Mouse (Mus musculus) limb, embryonic 15.5 days (tissue): ENCODE measurements around the gene Pola1. TPM values are rescaled to one million over a fixed set of nuclear protein-coding genes. Genes with fewer than 3 reads are reported as not detected.

Experiments used
- ATAC-seq: fragments of 200-750 bp; cut with Nextera tagmentation; 2 replicates; pipeline ENCODE4 v1.8.0; 2017; ENCODE audit warnings: low read depth, moderate TSS enrichment; ENCODE audit not compliant: insufficient number of reproducible peaks, low FRiP score, low TSS enrichment
- H3K27ac ChIP-seq: fragments of 300-500 bp; sonication (generic); 2 replicates; pipeline ENCODE4 v1.5.1; 2015; ENCODE audit warnings: moderate library complexity, mild to moderate bottlenecking, inconsistent platforms
- H3K27me3 ChIP-seq: fragments of 300-500 bp; sonication (generic); 2 replicates; pipeline ENCODE4 v1.6.1; 2015; ENCODE audit warnings: inconsistent platforms
- H3K36me3 ChIP-seq: fragments of 300-500 bp; sonication (generic); 2 replicates; pipeline ENCODE4 v1.6.1; 2015; ENCODE audit warnings: inconsistent platforms
- H3K4me1 ChIP-seq: fragments of 300-500 bp; sonication (generic); 2 replicates; pipeline ENCODE4 v1.6.1; 2015; ENCODE audit warnings: inconsistent platforms
- H3K4me2 ChIP-seq: fragments of 300-500 bp; sonication (generic); 2 replicates; pipeline ENCODE4 v1.6.1; 2015; ENCODE audit warnings: mild to moderate bottlenecking, inconsistent platforms
- H3K4me3 ChIP-seq: fragments of 300-500 bp; sonication (generic); 2 replicates; pipeline ENCODE4 v1.5.1; 2015; ENCODE audit warnings: mild to moderate bottlenecking, inconsistent platforms
- H3K9ac ChIP-seq: fragments of 300-500 bp; sonication (generic); 2 replicates; pipeline ENCODE4 v1.6.1; 2015; ENCODE audit warnings: inconsistent platforms
- H3K9me3 ChIP-seq: fragments of 300-500 bp; sonication (generic); 2 replicates; pipeline ENCODE4 v1.6.1; 2016; ENCODE audit warnings: inconsistent platforms
- WGBS: fragments of 180-500 bp; shearing (Covaris S2); methylation state at CpG from one replicate; pipeline ENCODE4 v1.1.7; 2015; 5-methylcytosine and 5-hydroxymethylcytosine counted together
- polyA plus RNA-seq: library from polyadenylated mRNA; unstranded; fragments of >200 nt; fragmentation: Nextera tagmentation; extraction: Ambion mirVana; gene quantifications from 2 replicates; pipeline ENCODE4 v1.2.1, GENCODE M21; 2015

The Pola1 gene
- polyA plus RNA-seq: 13.3 and 16.8 TPM in 2 replicates

DNA sequence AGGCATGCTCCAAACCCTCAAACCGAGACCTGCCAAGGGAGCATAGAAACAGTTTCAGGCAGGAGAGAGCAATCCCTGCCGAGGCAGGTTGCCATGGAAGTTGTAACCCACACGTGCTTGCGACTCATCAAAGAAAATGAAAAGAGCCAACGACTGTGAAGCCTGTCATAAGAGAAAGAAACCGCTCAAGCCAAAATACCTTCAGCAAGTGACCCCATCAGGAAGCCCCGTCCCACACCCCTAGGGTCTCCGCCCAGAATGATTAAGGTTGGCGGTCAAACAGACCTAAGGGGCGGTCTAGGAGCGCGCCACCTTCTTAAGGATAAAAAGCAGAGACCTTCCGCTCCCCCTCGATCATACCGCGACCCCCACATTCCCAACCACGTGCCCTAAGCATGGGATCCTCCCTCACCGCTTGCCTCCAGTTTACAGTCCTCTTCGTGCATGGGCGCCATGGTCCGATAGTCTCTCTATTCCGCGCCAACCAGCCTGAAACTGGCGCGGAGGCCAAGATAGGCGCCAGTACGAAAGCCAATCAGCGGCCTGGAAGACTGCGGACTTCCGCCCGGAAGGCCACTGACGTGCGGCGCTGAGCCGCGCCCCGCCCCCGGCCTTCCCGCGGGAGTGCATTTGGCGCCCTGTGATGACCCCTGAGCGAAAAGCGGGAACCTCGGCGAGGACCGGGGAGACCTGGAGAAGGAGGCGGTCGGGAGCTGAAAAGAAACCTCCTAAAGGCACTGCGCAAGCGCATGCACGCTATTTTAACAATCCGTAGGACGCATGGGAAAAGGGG, at the start of gene Pola1:
TSS of gene Pola1 (minus strand) at position 499 of the 793 bp plus-strand sequence.
- WGBS: 19% methylated on average over 53 of the region's 53 CpGs

DNA sequence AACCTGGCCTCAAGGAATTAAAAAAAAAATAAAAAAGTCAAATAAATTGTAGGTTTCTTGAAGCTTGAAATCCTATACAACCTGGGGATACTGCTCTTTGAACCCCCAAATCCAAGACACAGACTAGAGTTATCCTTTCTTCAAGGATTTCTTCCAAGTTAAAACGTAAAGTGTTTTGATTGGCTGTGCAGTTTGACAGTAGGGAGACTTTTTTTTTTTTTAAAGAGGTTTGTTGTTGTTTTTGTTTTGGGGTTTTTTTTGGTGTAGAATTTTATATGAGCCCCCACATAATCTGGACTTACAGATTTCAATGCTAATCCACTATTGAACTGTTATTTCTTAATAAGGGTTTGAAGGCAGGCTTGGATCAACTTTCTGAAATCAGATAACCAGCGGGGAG, 44.3 kb upstream of the Pola1 start:
- H3K9ac ChIP-seq: no peak overlapping the region
- no peak for ATAC-seq
- 53% methylated on average over 2 of the region's 2 CpGs for WGBS
- H3K27ac ChIP-seq: no peak overlapping the region
- H3K4me3 ChIP-seq: peak overlapping the region; percentile 37; the same call in 1 of the 2 replicates
- no peaks in the 10 kb centered on the region for H3K36me3 ChIP-seq
- H3K4me2 ChIP-seq: no peak overlapping the region
- H3K27me3 ChIP-seq: 0 out of 2 replicates have a peak, but pooled peaks cover 3% of the 10 kb centered on the region
- no peaks in the 10 kb centered on the region for H3K9me3 ChIP-seq
- 0 out of 2 replicates have a peak, but pooled peaks cover 3% of the 10 kb centered on the region for H3K4me1 ChIP-seq

More for the DNA sequence above, at the start of gene Pola1:
- H3K27ac ChIP-seq: peak within 1 kb of the TSS; percentile 71
- peak within 1 kb of the TSS; percentile 24; the same call in 1 of the 2 replicates for H3K9ac ChIP-seq
- no peaks in the 10 kb centered on the region for H3K36me3 ChIP-seq
- H3K9me3 ChIP-seq: no peaks in the 10 kb centered on the region
- H3K4me1 ChIP-seq: no peaks in the 10 kb centered on the region
- peak within 1 kb of the TSS; percentile 43 for H3K4me2 ChIP-seq
- H3K27me3 ChIP-seq: no peaks in the 10 kb centered on the region
- peak; percentile 91 for ATAC-seq
- H3K4me3 ChIP-seq: peak within 1 kb of the TSS; percentile 53

DNA sequence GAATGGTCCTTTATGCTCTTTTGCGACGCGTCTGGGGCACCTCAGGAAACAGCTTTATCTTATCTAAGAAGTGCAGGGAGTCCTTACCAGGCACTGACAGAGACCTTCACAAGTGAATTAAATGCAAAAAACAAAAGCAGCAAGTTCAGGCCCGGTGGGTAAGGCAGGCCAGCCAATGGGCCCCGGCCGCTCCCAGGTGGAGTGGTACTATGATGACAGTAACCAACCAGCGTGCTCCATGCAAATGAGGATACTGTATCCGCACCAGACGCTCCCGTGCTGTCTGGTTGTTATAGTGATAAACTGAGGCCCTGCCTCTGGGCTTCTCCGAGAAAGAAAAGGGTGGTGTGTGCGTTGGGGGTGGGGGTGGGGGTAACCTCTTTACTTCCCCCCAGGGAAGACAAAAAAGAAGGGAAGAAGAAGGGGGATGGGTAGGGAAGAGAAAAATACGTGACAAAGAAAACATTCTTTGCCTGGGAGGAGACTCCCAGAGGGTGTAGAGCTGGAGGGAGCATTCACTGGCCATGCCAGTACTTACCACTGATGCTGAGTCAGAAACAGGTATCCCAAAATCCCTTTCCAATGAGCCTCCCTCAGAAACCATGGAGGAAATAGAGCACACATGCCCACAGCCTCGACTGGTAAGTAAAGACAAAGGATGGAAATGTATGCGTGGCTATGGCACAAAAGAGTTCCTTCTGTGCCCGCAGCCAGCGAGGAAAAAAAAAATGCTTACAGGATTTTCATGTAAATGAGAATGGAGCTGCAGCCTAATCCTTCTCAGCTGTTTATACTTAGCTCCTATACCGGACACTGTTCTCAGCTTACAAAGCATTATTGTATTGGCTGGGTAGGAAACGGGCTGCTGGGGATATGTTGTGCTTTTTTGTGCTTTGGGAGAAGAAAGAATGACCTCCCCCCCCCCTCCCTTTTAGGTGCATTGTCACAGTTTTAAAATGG, 43.2 kb upstream of the Pola1 start:
- Histone ChIP-seq H3K4me2 (peak overlapping the region; percentile 46), H3K36me3 (no peaks in the 10 kb centered on the region), H3K4me3 (peak overlapping the region; percentile 37), H3K27ac (peak overlapping the region; percentile 65; the same call in 1 of the 2 replicates), H3K27me3 (0 out of 2 replicates have a peak, but pooled peaks cover 3% of the 10 kb centered on the region), H3K9ac (no peak overlapping the region), H3K9me3 (no peaks in the 10 kb centered on the region), H3K4me1 (0 out of 2 replicates have a peak, but pooled peaks cover 3% of the 10 kb centered on the region)
- ATAC-seq: peak; percentile 90
- 20% methylated on average over 19 of the region's 19 CpGs for WGBS

DNA sequence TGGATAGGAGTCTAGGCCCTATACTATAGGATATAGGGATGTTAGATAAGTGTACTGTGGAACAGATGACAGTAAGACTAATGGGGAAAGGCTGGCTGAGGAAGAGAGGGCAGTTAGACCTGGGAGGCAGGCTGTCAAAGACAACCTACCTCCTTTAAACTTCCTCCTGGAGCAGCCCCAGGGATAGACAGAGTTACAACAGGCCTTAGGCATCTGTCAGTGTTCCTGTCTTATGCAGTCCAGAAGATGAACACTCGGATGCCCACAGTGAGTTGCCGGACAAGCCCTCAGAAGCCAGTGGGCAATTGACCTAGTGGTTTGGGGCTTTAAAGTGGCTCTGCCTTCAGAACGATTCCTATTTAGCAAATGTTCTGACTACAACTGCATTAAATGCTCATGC, 42.5 kb upstream of the Pola1 start:
- Histone ChIP-seq H3K27ac (no peak overlapping the region), H3K4me2 (peak overlapping the region; percentile 46), H3K4me1 (0 out of 2 replicates have a peak, but pooled peaks cover 3% of the 10 kb centered on the region), H3K4me3 (no peak overlapping the region; the same call in 1 of the 2 replicates), H3K9me3 (no peaks in the 10 kb centered on the region), H3K27me3 (0 out of 2 replicates have a peak, but pooled peaks cover 3% of the 10 kb centered on the region), H3K9ac (no peak overlapping the region), H3K36me3 (no peaks in the 10 kb centered on the region)
- no peak for ATAC-seq
- WGBS: 34% methylated on average over 3 of the region's 3 CpGs

DNA sequence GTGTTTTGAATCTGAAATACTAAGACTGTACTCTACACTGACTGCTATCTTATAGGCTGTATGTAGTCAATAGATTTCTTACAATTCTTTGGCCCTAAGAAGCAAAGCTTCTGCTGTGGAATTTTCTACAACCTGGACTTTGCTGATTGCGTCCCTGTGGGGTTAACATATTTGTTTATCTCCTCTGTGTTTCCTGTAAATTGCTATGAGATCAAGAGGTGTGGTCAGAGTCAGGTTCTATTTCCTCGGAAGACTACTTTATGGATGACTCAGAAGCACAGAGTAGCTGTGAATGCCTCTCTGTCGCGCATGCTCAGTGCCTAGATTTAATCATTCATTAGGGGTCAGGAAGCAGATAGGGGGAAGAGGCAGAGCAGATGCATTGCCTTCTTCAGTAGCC, 32.8 kb upstream of the Pola1 start:
- Histone ChIP-seq H3K36me3 (no peaks in the 10 kb centered on the region), H3K4me3 (no peak overlapping the region), H3K9ac (no peak overlapping the region), H3K27ac (no peak overlapping the region), H3K9me3 (no peaks in the 10 kb centered on the region), H3K4me2 (no peak overlapping the region), H3K4me1 (no peaks in the 10 kb centered on the region), H3K27me3 (no peaks in the 10 kb centered on the region)
- 77% methylated on average over 4 of the region's 4 CpGs for WGBS
- ATAC-seq: no peak

DNA sequence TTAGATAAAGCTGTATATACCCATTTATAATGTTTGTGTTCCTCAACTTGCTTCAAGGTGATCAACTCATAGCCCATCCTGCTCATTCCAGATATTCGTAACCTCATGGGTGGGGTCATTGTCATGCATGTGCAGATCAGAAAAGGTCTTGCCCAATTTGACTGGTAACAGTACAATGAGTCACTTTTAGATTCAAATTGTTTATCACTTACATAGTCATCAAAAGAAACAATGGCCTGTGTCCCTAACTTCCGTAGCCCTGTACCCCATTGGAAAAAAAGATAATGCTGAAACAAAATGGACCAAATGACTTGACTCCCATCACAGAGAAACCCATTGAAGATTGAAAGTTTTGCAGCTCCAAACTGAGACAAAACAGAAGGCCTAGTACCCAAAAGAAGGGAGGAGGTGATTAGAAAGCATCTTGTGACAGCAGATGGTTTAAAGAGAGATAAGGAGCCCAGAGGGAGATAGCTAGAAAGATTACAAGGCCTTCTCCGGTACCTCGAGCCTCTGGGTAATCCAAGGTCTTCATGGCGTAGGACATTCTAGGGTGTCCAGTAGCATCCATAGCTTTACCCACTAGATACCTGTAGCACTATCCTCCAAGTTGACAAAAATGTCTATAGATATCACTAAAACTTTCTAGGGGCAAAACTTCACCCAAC, 32.1 kb upstream of the Pola1 start:
- Histone ChIP-seq H3K4me1 (no peaks in the 10 kb centered on the region), H3K4me3 (no peak overlapping the region), H3K27me3 (no peaks in the 10 kb centered on the region), H3K9me3 (no peaks in the 10 kb centered on the region), H3K36me3 (no peaks in the 10 kb centered on the region), H3K9ac (no peak overlapping the region), H3K27ac (no peak overlapping the region), H3K4me2 (no peak overlapping the region)
- 81% methylated on average over 5 of the region's 5 CpGs for WGBS
- ATAC-seq: no peak

DNA sequence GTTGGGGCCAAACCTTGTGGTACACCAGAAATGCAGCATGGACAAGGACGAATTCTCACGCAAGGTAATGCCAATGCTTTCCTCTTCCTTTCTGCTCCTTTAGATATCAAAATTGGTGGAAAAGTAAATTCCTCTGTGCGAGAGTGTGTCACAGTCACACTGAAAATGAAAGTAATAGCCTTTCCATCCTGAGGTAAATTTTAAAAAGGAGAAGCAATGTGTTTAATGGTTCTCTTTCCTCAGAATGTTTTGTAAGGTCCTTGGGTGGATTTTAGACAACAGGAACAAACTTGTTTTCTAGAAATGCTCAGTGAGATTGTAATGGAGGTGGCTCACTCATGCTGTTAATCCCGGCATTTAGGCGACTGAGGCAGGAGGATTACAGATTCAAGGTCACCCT, 23.2 kb upstream of the Pola1 start:
- Histone ChIP-seq H3K27ac (no peak overlapping the region), H3K4me1 (no peaks in the 10 kb centered on the region), H3K36me3 (no peaks in the 10 kb centered on the region), H3K4me2 (no peak overlapping the region), H3K9ac (no peak overlapping the region), H3K9me3 (no peaks in the 10 kb centered on the region), H3K27me3 (no peaks in the 10 kb centered on the region), H3K4me3 (no peak overlapping the region)
- 82% methylated on average over 5 of the region's 5 CpGs for WGBS
- ATAC-seq: no peak

DNA sequence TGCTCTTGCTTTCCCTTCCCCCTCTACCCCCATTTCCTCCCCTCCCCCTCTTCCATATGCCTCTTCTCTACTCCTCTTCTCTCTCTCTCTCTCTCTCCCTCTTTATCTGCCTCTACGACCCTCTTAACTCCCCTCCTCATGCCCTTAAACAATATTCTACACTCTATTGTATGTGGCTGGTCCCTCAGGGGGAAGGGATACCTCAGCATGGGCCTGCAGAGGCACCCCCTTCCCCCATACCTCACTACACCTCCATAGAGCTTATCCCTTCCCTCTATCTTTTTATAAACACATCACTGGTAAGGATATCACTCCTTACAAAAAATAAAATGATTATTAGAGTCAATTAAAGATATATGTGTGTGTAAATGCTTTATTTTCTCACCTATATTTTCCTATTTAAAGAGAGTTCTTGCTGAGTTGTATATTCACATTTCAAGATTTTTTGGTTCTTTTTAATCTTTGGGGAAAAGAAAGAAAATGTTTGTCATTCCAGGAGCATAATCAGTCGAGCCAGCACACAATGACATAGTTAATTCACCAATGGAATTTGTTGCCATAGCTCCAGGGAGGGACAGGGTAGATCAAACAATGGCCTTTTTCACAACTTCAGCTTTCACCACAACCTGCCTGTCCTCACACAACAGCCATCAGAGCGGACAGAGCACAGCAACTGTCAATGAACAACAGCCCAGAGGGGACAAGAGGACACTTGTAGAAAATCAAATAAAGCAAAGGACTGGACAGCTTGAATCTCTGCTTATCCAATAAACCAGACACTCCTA, 22.5 kb upstream of the Pola1 start, which contains the start of gene Pcyt1b:
TSS of gene Pcyt1b (plus strand) at position 646 of the 785 bp plus-strand sequence.
- no peak within 1 kb of the TSS for H3K4me2 ChIP-seq
- H3K27ac ChIP-seq: no peak within 1 kb of the TSS
- no peak within 1 kb of the TSS for H3K4me3 ChIP-seq
- no peaks in the 10 kb centered on the region for H3K36me3 ChIP-seq
- H3K9me3 ChIP-seq: no peaks in the 10 kb centered on the region
- no peak for ATAC-seq
- WGBS: 47% methylated on average over 3 of the region's 3 CpGs
- no peaks in the 10 kb centered on the region for H3K27me3 ChIP-seq
- H3K9ac ChIP-seq: no peak within 1 kb of the TSS
- no peaks in the 10 kb centered on the region for H3K4me1 ChIP-seq

DNA sequence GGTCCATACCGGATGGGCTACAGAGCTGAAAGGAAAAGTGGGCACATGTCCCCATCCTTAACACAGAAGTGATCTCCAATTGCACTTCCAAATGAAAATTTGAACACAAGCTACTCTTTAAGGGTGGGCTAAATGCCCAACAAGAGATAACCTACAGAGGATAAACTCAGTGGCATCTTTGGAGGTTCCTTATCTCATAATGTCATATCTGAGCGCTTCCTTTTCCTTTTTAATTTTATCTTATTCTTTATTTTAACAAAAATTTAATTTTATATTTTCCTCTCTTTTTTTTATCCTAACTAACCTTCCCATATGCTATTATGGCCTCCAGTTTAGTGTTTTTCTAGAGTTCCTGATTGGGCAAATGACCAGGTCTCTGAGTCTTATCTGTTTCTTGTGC, 18.8 kb upstream of the Pola1 start:
- no peak overlapping the region for H3K27ac ChIP-seq
- no peaks in the 10 kb centered on the region for H3K27me3 ChIP-seq
- whole genome bisulfite sequencing: 89% methylated on average over 2 of the region's 2 CpGs
- no peaks in the 10 kb centered on the region for H3K9me3 ChIP-seq
- no peak overlapping the region for H3K9ac ChIP-seq
- ATAC-seq: no peak
- no peak overlapping the region for H3K4me2 ChIP-seq
- no peaks in the 10 kb centered on the region for H3K4me1 ChIP-seq
- H3K36me3 ChIP-seq: no peaks in the 10 kb centered on the region
- H3K4me3 ChIP-seq: no peak overlapping the region

DNA sequence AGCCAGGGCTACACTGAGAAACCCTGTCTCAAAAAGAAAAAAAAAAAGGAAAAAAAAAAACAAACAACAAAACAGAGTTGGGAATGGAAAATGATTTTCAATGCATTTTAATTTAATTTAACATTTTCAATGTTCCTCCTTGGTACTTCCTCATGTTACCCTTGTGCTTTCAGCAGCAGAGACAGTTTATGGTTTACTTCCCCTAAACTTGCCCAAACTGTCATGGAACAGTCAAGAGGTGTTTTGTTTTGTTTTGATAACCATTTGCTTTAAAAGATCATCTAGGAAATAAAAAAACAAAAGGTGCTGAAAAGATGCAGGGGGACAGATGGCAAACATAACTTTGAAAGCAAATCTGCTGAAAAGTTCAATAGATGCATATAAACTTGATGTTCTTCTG, 12.1 kb upstream of the Pola1 start:
- no peak overlapping the region for H3K27ac ChIP-seq
- H3K4me2 ChIP-seq: no peak overlapping the region
- no peak for ATAC-seq
- H3K27me3 ChIP-seq: no peaks in the 10 kb centered on the region
- H3K9ac ChIP-seq: no peak overlapping the region
- H3K4me1 ChIP-seq: no peaks in the 10 kb centered on the region
- no peaks in the 10 kb centered on the region for H3K36me3 ChIP-seq
- no peak overlapping the region for H3K4me3 ChIP-seq
- H3K9me3 ChIP-seq: no peaks in the 10 kb centered on the region

DNA sequence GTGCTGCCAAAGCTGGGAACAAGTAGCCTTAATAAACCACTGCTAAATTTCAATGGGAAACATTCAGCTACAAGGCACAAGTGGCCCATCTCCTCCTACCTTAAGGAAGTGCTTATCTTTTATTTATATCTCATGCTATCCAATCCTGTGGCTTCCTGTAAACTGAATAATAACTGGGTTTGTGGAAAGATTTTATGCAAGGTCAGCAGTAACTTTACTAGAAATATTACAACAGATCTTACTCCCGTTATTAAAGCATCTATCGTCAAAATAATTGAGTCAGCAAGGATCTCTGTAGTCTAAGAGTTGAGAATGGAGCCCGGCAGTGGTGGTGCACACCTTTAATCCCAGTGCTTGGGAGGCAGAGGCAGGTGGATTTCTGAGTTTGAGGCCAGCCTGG, 11.6 kb upstream of the Pola1 start:
- Histone ChIP-seq H3K9me3 (no peaks in the 10 kb centered on the region), H3K4me1 (no peaks in the 10 kb centered on the region), H3K9ac (no peak overlapping the region), H3K4me2 (no peak overlapping the region), H3K4me3 (no peak overlapping the region), H3K27ac (no peak overlapping the region), H3K36me3 (no peaks in the 10 kb centered on the region), H3K27me3 (no peaks in the 10 kb centered on the region)
- no peak for ATAC-seq
- WGBS: 79% methylated on average over 3 of the region's 3 CpGs
